Comparison of ENCODE assay signal across 21 mouse cellular contexts in the genomic region with DNA sequence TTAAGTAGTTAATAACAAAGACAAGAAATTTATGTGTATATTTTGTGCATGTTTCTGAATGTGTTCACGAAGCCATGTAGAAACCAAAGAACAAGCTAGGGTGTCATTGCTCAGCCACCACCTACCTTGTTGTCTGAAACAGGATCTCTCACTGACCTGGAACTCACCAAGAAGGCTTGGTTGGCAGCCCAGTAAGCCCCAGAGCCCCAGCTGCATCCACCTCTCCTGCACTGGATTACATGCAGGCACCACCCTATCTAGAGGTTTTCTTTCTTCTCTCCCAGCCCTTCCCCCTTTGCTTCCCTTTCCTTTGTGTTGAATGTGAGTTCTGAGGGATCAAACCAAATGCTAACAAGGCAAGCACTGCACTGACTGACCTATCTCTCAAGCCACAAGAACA.
"Had no signal": no experiment of that assay in that cellular context is flagged by ENCODE, and none has a peak within 500 bp of the region (broad histone marks: within the 10 kb centered on the region; RNA-seq: fewer than 3 reads in every experiment).

No protein-coding gene starts in this region.

- H3K27me3 ChIP-seq: limb, embryonic 13.5 days; liver, embryonic 12.5 days; liver, embryonic 15.5 days; lung, embryonic 15.5 days; neural tube, embryonic 12.5 days; neural tube, embryonic 15.5 days had no signal

- H3K9ac ChIP-seq: limb, embryonic 13.5 days; liver, embryonic 12.5 days; liver, embryonic 15.5 days; lung, embryonic 15.5 days; neural tube, embryonic 12.5 days; neural tube, embryonic 15.5 days had no signal

- H3K4me1 ChIP-seq: limb, embryonic 10.5 days; limb, embryonic 13.5 days; liver, embryonic 12.5 days; liver, embryonic 15.5 days; lung, embryonic 15.5 days; neural tube, embryonic 12.5 days had no signal

- H3K4me2 ChIP-seq: limb, embryonic 13.5 days; liver, embryonic 12.5 days; liver, embryonic 15.5 days; lung, embryonic 15.5 days; neural tube, embryonic 12.5 days; neural tube, embryonic 15.5 days had no signal

- ATAC-seq: intestine, postnatal 0 days; liver, embryonic 12.5 days had no signal

- DNase-seq: kidney, adult 2 months; kidney, postnatal 25 days; layer of hippocampus, adult 9-11 months; liver; lung, postnatal 10 days; right cerebral cortex, adult 18-20 months; right cerebral cortex, postnatal 14 days; right cerebral cortex, postnatal 4 days; thymus, postnatal 25 days had no signal

- H3K4me3 ChIP-seq: layer of hippocampus, adult 2 months; limb, embryonic 10.5 days; limb, embryonic 13.5 days; liver, embryonic 12.5 days; liver, embryonic 15.5 days; lung, embryonic 15.5 days; neural tube, embryonic 12.5 days; neural tube, embryonic 15.5 days had no signal

- H3K9me3 ChIP-seq: limb, embryonic 10.5 days; limb, embryonic 13.5 days; liver, embryonic 12.5 days; liver, embryonic 15.5 days; lung, embryonic 15.5 days; neural tube, embryonic 12.5 days; neural tube, embryonic 15.5 days had no signal

- H3K27ac ChIP-seq: kidney, postnatal 0 days; limb, embryonic 10.5 days; limb, embryonic 13.5 days; liver, embryonic 12.5 days; liver, embryonic 15.5 days; lung, embryonic 15.5 days; macrophage; neural tube, embryonic 12.5 days; neural tube, embryonic 15.5 days; stomach, postnatal 0 days had no signal
